Mouse (Mus musculus) kidney, adult 2 months (tissue): ENCODE results near the gene Zfp740.

Experiments used
- CTCF ChIP-seq: fragments of 200-500 bp; conservative IDR thresholded peaks from 2 replicates; pipeline ENCODE4 v1.5.1; 2011; ENCODE audit warnings: low read depth, mild to moderate bottlenecking, control low read depth, low read length, moderate library complexity, mixed read lengths; ENCODE audit not compliant: insufficient read depth, insufficient read length
- POLR2A ChIP-seq: fragments of 200-500 bp; IDR thresholded peaks from one replicate; pipeline ENCODE4 v1.6.1; 2011; ENCODE audit warnings: low read depth, low read length, control low read depth

- TF ChIP-seq CTCF (no peak), POLR2A (no peak)
Measured at GRCm38 (mm10) chr15:102231748-102232147, 28.7 kb downstream of the Zfp740 start, which contains the start of gene Itgb7.
